Mouse (Mus musculus) embryo, embryonic 11 days (tissue): ENCODE results near the gene Fosl1.
"Not testable (repeated sequence)": the region's sequence is repeated elsewhere in the genome, so short reads cannot be mapped to it uniquely, and the experiment has no call there.

Experiments
- DNase-seq: peaks from one replicate; pipeline ENCODE4 v3.0.0-alpha.2; 2015

Gene Fosl1

GRCm38 (mm10) chr19:5484496-5484895 is 37.1 kb downstream of the Fosl1 start:
- no peak for DNase-seq

DNA sequence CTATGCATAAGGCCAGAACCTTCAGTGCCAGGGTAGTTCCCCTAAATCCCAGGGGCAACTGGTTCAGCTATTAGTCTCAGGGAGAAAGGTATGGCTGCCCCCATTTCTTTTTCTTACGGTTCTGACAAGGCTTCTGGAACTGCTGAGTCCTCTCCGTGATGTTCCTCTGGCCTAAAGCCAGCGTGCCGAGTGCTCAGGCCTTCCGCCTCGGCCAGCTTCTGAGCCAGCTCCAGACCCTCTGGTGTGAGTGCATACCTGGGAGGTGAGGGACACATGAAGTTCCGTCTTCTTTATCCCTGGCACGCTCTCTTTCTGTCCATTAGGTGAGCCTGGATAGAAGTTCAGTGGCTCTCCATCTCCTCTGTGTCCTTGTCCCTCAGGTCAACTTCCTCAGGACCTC is 38.0 kb downstream of the Fosl1 start:
- DNase-seq, result no peak

DNA sequence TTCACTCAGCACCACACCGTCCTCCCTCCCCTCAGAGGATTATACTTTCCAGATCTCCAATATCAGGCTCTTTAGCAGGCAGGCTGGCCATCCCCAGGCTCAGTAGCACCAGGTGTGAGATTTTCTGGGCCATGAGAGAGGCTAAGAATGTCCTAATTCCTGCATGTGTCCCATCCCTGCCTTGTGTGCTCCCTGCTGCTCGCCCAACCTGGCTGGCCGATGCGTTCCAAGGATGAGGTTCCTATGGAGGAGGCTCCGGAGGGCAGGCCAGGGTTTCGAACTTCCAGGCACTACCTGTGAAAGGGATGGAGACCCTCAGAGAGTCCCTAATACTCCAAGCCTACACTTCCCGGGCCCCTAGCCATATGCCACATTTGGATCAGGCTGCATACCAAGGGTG is 38.5 kb downstream of the Fosl1 start:
- DNase-seq, result no peak

DNA sequence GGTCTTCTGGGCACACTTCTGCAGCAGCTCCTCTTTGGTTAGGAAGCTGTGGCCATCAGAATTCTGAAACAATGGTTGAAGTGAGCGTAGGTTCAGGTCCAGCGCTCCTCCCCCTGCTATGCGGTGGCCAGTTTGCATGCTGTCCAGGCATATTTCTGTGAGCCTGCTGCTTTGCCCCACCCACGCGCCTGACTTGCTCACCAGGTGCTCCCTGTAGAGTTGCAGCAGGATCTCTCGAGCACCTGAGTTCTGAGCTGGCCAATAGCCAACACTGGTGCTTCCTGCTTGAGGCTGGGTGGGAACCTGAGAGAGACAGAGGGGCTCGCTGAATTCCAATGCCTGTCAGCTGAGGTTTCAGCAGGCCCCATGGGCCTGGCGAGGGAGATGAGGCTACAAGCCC is 38.9 kb downstream of the Fosl1 start:
- no peak for DNase-seq

GRCm38 (mm10) chr19:5486771-5487170 is 39.4 kb downstream of the Fosl1 start:
- no peak for DNase-seq

DNA sequence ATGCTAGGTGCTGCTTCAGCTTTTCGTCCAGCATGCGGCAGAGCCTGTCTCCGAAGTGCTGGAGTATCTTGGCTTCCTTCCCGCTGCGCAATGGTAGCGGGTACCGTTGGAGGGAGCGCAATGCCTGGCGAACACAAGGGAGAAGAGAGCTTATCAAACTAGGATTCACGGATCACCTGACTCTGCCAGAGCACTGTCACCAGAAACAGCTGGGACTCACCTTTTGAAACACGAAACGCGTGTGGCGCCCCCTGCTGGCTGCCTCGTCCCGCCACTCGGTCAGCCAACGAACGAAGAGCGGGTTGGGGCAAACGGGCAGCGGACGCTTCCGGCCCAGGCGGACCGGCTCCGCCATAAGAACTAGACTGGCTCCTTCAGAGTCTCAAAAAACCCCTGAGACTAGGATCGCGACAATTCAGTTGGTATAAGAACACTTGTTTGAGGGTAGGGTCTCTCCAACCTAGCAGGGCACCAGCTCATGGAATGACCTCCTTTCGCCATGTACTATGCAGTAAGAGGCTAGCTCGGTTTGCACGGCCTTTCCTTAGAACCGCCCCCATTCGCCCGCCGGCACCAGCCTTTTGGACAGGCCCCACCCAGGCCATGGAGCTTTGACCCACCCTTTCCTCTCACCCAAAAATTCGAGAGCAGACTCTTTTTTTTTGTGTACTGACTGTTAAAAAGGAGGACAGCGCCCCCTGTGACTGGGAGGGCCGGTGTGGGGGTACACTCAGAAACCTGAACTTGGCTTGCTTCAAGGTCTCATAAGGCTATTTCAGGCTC is 40.6 kb downstream of the Fosl1 start, which contains the start of gene Mus81:
Mus81 (minus strand) TSS at position 635 of the 783 bp plus-strand sequence.
- DNase-seq, result peak; percentile 96

- DNase-seq, result peak; percentile 99
Measured at GRCm38 (mm10) chr19:5488878-5489571, 41.7 kb downstream of the Fosl1 start.

DNA sequence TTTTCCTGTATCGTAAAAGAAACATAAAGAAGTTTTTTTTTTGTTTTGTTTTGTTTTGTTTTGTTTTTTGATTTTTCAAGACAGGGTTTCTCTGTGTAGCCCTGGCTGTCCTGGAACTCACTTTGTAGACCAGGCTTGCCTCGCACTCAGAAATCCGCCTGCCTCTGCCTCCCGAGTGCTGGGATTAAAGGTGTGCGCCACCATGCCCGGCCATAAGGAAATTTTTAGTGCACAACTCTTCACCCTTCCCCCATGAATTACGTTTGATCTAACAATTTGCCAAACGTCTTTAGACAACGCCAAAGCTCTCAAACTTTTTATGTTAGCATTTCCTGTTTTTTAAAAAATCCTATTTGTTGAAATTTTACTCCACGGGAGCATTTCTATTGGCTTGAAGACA is 42.4 kb downstream of the Fosl1 start:
- not testable (repeated sequence) for DNase-seq

- peak; percentile 99 for DNase-seq
Measured at GRCm38 (mm10) chr19:5490313-5490897, 43.1 kb downstream of the Fosl1 start, which contains the start of gene Cfl1. Cfl1 (plus strand) TSS chr19:5490455.

GRCm38 (mm10) chr19:5490898-5491708 is 43.8 kb downstream of the Fosl1 start:
- DNase-seq, result peak; percentile 85

DNA sequence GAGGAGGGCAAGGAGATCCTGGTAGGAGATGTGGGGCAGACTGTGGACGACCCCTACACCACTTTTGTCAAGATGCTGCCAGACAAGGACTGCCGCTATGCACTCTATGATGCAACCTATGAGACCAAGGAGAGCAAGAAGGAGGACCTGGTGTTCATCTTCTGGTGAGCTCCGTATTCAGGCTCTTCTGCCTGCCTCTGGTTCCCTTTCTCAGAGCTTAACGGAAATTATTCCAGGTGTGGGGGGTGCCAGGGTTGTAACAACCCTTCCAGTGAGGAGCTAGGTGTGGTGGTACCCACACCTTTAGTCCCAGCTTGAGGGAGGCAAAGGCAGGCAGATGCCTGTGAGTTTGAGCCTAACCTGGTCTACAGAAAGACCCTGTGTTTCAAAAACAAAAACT is 45.3 kb downstream of the Fosl1 start:
- no peak for DNase-seq

GRCm38 (mm10) chr19:5493301-5493721 is 46.0 kb downstream of the Fosl1 start:
- DNase-seq, result not testable (repeated sequence)

DNA sequence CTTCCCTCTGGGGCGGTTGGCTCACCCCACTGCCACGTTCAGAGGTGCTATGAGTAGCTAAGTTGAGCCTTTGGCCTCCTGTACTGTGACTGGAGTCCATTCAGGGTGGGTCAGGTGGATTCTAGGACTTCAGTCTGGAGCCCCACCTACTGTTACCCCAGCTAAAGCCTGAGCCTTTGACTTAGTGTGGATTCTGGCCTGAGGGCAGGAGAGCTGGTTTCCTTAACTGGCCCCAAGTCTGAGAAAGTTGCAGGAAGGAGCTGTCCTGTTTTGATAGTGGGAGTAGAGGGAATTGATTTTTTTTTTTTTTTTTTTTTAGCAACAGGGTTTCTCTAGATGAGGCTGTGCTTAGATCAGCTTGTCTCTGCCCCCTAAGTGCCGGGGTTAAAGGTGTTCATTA is 47.0 kb downstream of the Fosl1 start:
- no peak for DNase-seq

- DNase-seq, result no peak
Measured at GRCm38 (mm10) chr19:5495353-5496051, 48.2 kb downstream of the Fosl1 start.

- no peak for DNase-seq
Measured at GRCm38 (mm10) chr19:5496052-5496370, 48.7 kb downstream of the Fosl1 start.

- no peak for DNase-seq
Measured at GRCm38 (mm10) chr19:5500330-5500875, 53.1 kb downstream of the Fosl1 start.

- no peak for DNase-seq
Measured at GRCm38 (mm10) chr19:5503687-5504086, 56.3 kb downstream of the Fosl1 start, which contains the start of gene 1700020D05Rik. 1700020D05Rik (minus strand) TSS chr19:5503787.
